Mouse (Mus musculus): Measurements from ENCODE around the gene Nup107. TPM values are rescaled to one million over a fixed set of nuclear protein-coding genes. Genes with fewer than 3 reads are reported as not detected.

The Nup107 gene
- polyA plus RNA-seq, 1 experiment from 2014 or later = 64.8 TPM

DNA sequence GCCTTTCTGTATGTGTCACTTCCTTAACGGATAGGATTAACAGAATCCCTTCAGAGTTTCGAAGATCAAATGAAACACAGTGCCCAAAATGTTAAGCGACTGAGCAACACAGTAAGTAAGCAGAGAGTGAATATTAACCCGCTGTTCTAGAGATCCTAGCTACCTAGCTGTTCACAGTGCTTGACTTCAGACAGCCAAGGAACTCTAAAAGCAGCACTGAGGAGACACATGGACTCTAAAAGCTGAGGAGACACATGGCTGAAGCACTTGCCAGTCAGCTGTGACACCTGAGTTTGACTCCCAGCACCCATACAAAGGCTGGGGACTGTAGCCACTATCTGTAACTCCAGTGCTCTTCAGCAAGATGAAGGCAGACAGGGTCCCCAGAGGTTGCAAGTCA lies 36.5 kb upstream of the Nup107 start:
- Histone ChIP-seq H3K4me1 (replicated peaks; ENCODE audit: control insufficient read depth, insufficient read depth, low read length) (peaks cover 12% of the 10 kb centered on the region), H3K36me3 (ENCODE audit: control insufficient read depth, insufficient read depth, low read length) (no peaks in the 10 kb centered on the region), H3K27me3 (ENCODE audit: control insufficient read depth, insufficient read depth, low read depth, low read length) (no peaks in the 10 kb centered on the region), H3K4me2 (ENCODE audit: low read depth, low read length) (no peak overlapping the region), H3K27ac (ENCODE audit: low read length) (no peak overlapping the region), H3K4me3 (ENCODE audit: low read length) (no peak overlapping the region), H3K9ac (ENCODE audit: low read length) (no peak overlapping the region), H3K9me3 (ENCODE audit: control insufficient read depth, low read length) (no peaks in the 10 kb centered on the region)
- 73% methylated on average over 4 of the region's 4 CpGs for WGBS
- no peak for ATAC-seq (ENCODE audit: low read depth)

DNA sequence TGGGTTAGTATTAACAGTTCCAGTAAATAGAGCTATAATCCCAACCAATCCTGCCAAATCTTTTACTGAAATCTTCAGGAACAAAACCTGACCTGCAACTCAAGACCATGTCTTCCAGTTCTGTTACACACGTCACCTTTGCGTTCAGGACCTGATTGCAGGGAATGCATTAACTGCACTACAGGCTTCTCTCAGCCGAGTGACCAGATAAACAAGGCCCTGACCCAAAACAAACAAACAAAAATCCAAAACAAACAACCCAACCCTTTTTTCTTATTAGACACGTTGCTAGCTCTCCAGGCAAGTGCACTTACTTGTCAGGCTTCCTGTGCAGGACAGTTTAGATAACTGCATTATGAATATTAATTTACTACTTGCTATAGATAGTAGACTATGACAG lies 36.0 kb upstream of the Nup107 start:
- no peak overlapping the region for H3K4me3 ChIP-seq (ENCODE audit: low read length)
- peaks cover under 1% of the 10 kb centered on the region for H3K36me3 ChIP-seq (ENCODE audit: control insufficient read depth, insufficient read depth, low read length)
- ATAC-seq (ENCODE audit: low read depth) = no peak
- no peaks in the 10 kb centered on the region for H3K27me3 ChIP-seq (ENCODE audit: control insufficient read depth, insufficient read depth, low read depth, low read length)
- no peak overlapping the region for H3K4me2 ChIP-seq (ENCODE audit: low read depth, low read length)
- 53% methylated on average over 4 of the region's 4 CpGs for WGBS
- H3K4me1 ChIP-seq (replicated peaks; ENCODE audit: control insufficient read depth, insufficient read depth, low read length) = peaks cover 12% of the 10 kb centered on the region
- H3K9ac ChIP-seq (ENCODE audit: low read length) = no peak overlapping the region
- H3K9me3 ChIP-seq (ENCODE audit: control insufficient read depth, low read length) = no peaks in the 10 kb centered on the region
- H3K27ac ChIP-seq (ENCODE audit: low read length) = no peak overlapping the region

DNA sequence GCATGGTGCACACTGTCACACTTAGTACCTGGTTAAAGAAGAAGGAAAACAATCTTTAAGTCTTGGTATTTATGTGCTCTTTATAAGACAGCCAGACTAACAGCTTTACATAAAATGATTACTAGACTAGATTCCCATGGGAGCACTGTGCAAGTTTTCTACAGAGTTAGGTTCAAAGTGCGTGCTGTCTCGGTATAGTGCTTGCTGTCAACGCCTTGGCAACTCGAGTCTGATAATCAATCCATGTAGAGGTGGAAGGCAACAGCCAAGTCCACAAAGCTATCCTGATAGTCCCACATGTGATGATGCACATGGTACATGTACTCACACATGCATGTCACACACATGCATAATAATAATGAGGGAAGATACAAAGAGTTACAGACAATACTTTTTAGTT lies 32.1 kb upstream of the Nup107 start:
- WGBS = 64% methylated on average over 4 of the region's 4 CpGs
- Histone ChIP-seq H3K4me3 (ENCODE audit: low read length) (no peak overlapping the region), H3K4me2 (ENCODE audit: low read depth, low read length) (no peak overlapping the region), H3K36me3 (ENCODE audit: control insufficient read depth, insufficient read depth, low read length) (peaks cover 28% of the 10 kb centered on the region), H3K9ac (ENCODE audit: low read length) (no peak overlapping the region), H3K4me1 (replicated peaks; ENCODE audit: control insufficient read depth, insufficient read depth, low read length) (peaks cover 9% of the 10 kb centered on the region), H3K9me3 (ENCODE audit: control insufficient read depth, low read length) (no peaks in the 10 kb centered on the region), H3K27ac (ENCODE audit: low read length) (no peak overlapping the region), H3K27me3 (ENCODE audit: control insufficient read depth, insufficient read depth, low read depth, low read length) (no peaks in the 10 kb centered on the region)
- no peak for ATAC-seq (ENCODE audit: low read depth)

DNA sequence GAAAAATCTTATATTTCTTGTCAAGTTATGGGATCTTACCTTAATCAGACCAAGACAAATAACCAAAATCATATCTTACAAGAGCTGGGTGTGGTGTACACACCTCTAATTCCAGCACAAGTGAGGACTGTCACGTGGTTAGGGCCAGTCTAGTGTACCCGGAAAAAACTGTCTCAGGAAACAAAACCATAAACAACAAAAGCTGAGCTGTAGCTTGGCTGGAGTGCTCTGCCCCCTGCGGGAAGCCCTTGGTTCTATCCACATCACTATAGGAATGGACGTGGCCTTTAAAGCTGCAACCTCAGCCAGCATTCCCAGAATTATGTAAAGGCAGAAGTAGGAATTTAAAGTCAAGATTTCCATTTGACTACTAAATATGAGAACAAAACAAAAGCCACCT lies 31.6 kb upstream of the Nup107 start:
- H3K9me3 ChIP-seq (ENCODE audit: control insufficient read depth, low read length) = no peaks in the 10 kb centered on the region
- H3K4me2 ChIP-seq (ENCODE audit: low read depth, low read length) = no peak overlapping the region
- ATAC-seq (ENCODE audit: low read depth) = 0 out of 2 replicates have a peak, but pooled peaks have one; percentile 23
- peaks cover 9% of the 10 kb centered on the region for H3K4me1 ChIP-seq (replicated peaks; ENCODE audit: control insufficient read depth, insufficient read depth, low read length)
- no peak overlapping the region for H3K4me3 ChIP-seq (ENCODE audit: low read length)
- H3K9ac ChIP-seq (ENCODE audit: low read length) = no peak overlapping the region
- no peak overlapping the region for H3K27ac ChIP-seq (ENCODE audit: low read length)
- H3K27me3 ChIP-seq (ENCODE audit: control insufficient read depth, insufficient read depth, low read depth, low read length) = no peaks in the 10 kb centered on the region
- 60% methylated on average over 4 of the region's 4 CpGs for WGBS
- H3K36me3 ChIP-seq (ENCODE audit: control insufficient read depth, insufficient read depth, low read length) = peaks cover 30% of the 10 kb centered on the region

DNA sequence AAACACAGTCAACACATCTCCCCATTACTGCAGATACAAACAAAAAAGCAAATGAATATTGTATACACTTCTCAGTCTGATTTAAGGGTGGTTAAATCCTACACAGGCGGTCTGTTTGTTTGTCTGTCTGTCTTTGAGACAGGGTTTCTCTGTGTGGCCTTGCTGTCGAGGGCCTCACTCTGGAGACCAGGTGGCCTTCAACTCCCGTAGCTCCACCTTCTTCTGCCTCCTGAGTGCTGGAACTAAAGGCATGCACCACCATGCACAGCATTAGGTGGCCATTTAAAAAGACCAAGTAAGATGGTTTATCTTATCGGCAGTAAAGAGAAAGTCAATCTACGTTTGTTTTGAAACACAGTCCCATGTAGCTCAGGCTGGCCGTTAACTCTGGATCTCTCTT lies 30.8 kb upstream of the Nup107 start:
- Histone ChIP-seq H3K36me3 (ENCODE audit: control insufficient read depth, insufficient read depth, low read length) (peaks cover 35% of the 10 kb centered on the region), H3K9ac (ENCODE audit: low read length) (no peak overlapping the region), H3K4me2 (ENCODE audit: low read depth, low read length) (no peak overlapping the region), H3K4me1 (replicated peaks; ENCODE audit: control insufficient read depth, insufficient read depth, low read length) (peaks cover 6% of the 10 kb centered on the region), H3K27ac (ENCODE audit: low read length) (no peak overlapping the region), H3K4me3 (ENCODE audit: low read length) (no peak overlapping the region), H3K9me3 (ENCODE audit: control insufficient read depth, low read length) (no peaks in the 10 kb centered on the region), H3K27me3 (ENCODE audit: control insufficient read depth, insufficient read depth, low read depth, low read length) (no peaks in the 10 kb centered on the region)
- no peak for ATAC-seq (ENCODE audit: low read depth)
- 79% methylated on average over 6 of the region's 6 CpGs for WGBS

DNA sequence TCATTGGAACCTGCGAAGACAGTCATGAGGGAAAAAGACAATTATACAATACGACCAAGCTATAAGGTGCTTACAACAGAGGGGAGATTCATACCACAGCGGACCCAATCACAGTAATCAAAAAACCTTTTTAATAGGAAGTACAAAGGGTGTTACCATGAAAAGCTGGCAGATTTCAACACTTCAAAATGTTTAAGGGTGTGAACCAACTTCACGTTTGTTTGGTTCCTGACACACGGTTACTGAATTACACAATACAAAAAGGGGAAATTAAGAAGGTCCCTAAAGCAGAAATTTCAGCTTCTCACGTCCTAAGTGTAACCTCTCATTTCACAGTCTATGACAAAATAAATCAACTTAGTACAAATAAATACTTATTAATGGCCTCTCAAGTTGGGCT lies 26.1 kb upstream of the Nup107 start:
- H3K4me2 ChIP-seq (ENCODE audit: low read depth, low read length) = no peak overlapping the region
- WGBS = 85% methylated on average over 6 of the region's 6 CpGs
- H3K27ac ChIP-seq (ENCODE audit: low read length) = no peak overlapping the region
- no peaks in the 10 kb centered on the region for H3K27me3 ChIP-seq (ENCODE audit: control insufficient read depth, insufficient read depth, low read depth, low read length)
- no peak overlapping the region for H3K9ac ChIP-seq (ENCODE audit: low read length)
- H3K4me1 ChIP-seq (replicated peaks; ENCODE audit: control insufficient read depth, insufficient read depth, low read length) = no peaks in the 10 kb centered on the region
- H3K9me3 ChIP-seq (ENCODE audit: control insufficient read depth, low read length) = no peaks in the 10 kb centered on the region
- no peak overlapping the region for H3K4me3 ChIP-seq (ENCODE audit: low read length)
- no peak for ATAC-seq (ENCODE audit: low read depth)
- H3K36me3 ChIP-seq (ENCODE audit: control insufficient read depth, insufficient read depth, low read length) = peaks cover 65% of the 10 kb centered on the region

DNA sequence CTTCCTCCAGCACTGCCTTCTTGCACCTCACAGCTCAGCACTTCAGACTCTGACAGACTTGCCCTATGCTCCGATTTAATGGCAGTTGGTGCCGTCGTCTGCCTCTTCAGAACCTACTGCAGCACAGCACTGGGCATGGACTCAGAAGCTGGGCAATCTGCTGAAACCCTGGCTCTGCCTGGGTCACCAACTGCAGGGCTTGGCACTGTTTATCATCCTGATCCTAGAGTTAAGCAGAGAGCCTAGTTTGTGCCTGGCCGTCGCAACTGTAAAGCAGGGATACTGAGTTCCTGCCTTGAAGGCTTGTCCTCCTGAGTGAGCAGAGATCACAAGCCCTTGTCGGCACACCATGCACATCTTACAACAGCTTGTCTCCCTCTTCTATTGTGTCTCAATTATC lies 24.2 kb upstream of the Nup107 start:
- Histone ChIP-seq H3K4me2 (ENCODE audit: low read depth, low read length) (no peak overlapping the region), H3K4me1 (replicated peaks; ENCODE audit: control insufficient read depth, insufficient read depth, low read length) (no peaks in the 10 kb centered on the region), H3K27ac (ENCODE audit: low read length) (no peak overlapping the region), H3K27me3 (ENCODE audit: control insufficient read depth, insufficient read depth, low read depth, low read length) (no peaks in the 10 kb centered on the region), H3K4me3 (ENCODE audit: low read length) (no peak overlapping the region), H3K9ac (ENCODE audit: low read length) (no peak overlapping the region), H3K36me3 (ENCODE audit: control insufficient read depth, insufficient read depth, low read length) (peaks cover 56% of the 10 kb centered on the region), H3K9me3 (ENCODE audit: control insufficient read depth, low read length) (no peaks in the 10 kb centered on the region)
- 89% methylated on average over 6 of the region's 6 CpGs for WGBS
- no peak for ATAC-seq (ENCODE audit: low read depth)

DNA sequence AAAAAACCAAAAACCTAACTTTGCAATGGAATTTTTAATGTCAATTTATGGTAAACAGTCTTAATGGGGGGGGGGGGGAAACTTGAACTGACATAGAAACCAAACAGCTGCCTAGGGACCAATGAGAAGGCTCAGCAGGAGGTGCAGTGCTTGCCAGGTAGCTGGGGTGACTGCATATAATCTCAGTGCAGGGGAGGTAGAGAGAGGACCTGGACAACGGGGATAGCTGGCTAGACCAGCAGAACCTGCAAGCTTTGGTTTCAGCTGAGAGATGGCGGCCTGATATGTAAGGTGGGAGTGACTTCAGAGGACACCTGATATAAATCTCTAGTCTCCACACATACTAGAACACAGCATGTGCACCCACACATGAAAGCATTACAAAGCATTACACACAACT lies 20.0 kb upstream of the Nup107 start:
- Histone ChIP-seq H3K9ac (ENCODE audit: low read length) (no peak overlapping the region), H3K9me3 (ENCODE audit: control insufficient read depth, low read length) (no peaks in the 10 kb centered on the region), H3K4me1 (replicated peaks; ENCODE audit: control insufficient read depth, insufficient read depth, low read length) (no peaks in the 10 kb centered on the region), H3K4me2 (ENCODE audit: low read depth, low read length) (no peak overlapping the region), H3K4me3 (ENCODE audit: low read length) (no peak overlapping the region), H3K36me3 (ENCODE audit: control insufficient read depth, insufficient read depth, low read length) (peaks cover 33% of the 10 kb centered on the region), H3K27me3 (ENCODE audit: control insufficient read depth, insufficient read depth, low read depth, low read length) (no peaks in the 10 kb centered on the region), H3K27ac (ENCODE audit: low read length) (no peak overlapping the region)
- no peak for ATAC-seq (ENCODE audit: low read depth)
- WGBS = 91% methylated on average over 2 of the region's 2 CpGs

DNA sequence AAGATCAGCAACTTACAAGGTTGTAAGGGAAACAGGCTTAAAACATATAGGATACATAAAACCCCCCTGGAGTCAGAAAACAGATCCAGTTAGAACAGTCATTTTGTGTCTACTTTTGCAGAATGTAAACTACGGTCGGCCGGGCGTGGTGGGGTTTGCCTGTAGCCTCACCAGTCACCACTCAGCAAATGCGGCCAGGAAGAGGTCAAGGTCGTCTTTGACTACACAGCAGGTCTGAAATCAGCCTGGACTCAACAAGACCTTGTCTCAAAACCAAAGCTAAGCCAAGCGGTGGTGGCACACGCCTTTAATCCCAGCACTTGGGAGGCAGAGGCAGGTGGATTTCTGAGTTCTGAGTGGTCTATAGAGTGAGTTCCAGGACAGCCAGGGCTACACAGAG lies 19.1 kb upstream of the Nup107 start:
- Histone ChIP-seq H3K36me3 (ENCODE audit: control insufficient read depth, insufficient read depth, low read length) (peaks cover 26% of the 10 kb centered on the region), H3K4me2 (ENCODE audit: low read depth, low read length) (no peak overlapping the region), H3K27me3 (ENCODE audit: control insufficient read depth, insufficient read depth, low read depth, low read length) (no peaks in the 10 kb centered on the region), H3K4me1 (replicated peaks; ENCODE audit: control insufficient read depth, insufficient read depth, low read length) (no peaks in the 10 kb centered on the region), H3K4me3 (ENCODE audit: low read length) (no peak overlapping the region), H3K9ac (ENCODE audit: low read length) (no peak overlapping the region), H3K9me3 (ENCODE audit: control insufficient read depth, low read length) (no peaks in the 10 kb centered on the region), H3K27ac (ENCODE audit: low read length) (no peak overlapping the region)
- 88% methylated on average over 8 of the region's 8 CpGs for WGBS
- ATAC-seq (ENCODE audit: low read depth) = no peak

DNA sequence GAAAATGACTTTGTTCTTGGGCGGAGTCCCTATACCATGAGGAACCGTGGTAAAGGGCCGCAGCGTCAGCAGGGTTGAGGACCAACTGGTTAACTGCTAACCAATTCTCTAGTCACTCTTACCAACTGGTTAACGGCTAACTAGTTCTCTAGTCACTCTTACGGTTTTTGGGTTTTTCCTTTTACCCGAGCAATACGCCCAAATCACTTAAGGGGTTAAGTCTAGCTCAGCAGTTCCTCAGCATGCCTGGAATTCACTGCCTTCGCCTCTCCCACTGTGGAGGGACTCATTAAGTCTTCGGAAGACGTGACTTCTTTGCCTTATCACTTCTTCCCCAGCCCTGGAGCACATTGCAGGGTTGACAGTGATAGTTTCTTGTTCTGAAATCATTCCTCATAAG lies 18.0 kb upstream of the Nup107 start:
- Histone ChIP-seq H3K27me3 (ENCODE audit: control insufficient read depth, insufficient read depth, low read depth, low read length) (no peaks in the 10 kb centered on the region), H3K9me3 (ENCODE audit: control insufficient read depth, low read length) (no peaks in the 10 kb centered on the region), H3K4me1 (replicated peaks; ENCODE audit: control insufficient read depth, insufficient read depth, low read length) (no peaks in the 10 kb centered on the region), H3K36me3 (ENCODE audit: control insufficient read depth, insufficient read depth, low read length) (peaks cover 20% of the 10 kb centered on the region), H3K9ac (ENCODE audit: low read length) (no peak overlapping the region), H3K4me3 (ENCODE audit: low read length) (no peak overlapping the region), H3K27ac (ENCODE audit: low read length) (no peak overlapping the region), H3K4me2 (ENCODE audit: low read depth, low read length) (no peak overlapping the region)
- ATAC-seq (ENCODE audit: low read depth) = no peak
- 78% methylated on average over 11 of the region's 11 CpGs for WGBS

Measured in lung, embryonic 16.5 days (tissue).